Comparison of ENCODE assay signal across 8 mouse cellular contexts in genomic region chr7:49842366-49843282, GRCm38 (mm10).
DNase-seq lines count a peak whose midpoint lies in the region; ATAC-seq and TF ChIP-seq lines count a peak whose summit lies in the region.

No protein-coding gene starts in this region.

- H3K4me3 ChIP-seq in kidney, embryonic 16.5 days (ENCODE audit: low read length), result no peak overlapping the region
- H3K4me3 ChIP-seq in hindbrain, embryonic 16.5 days (ENCODE audit: low read length), result no peak overlapping the region
- no peak overlapping the region for H3K4me3 ChIP-seq in midbrain, embryonic 10.5 days
- no peak overlapping the region for H3K4me3 ChIP-seq in stomach, postnatal 0 days (ENCODE audit: low read depth, low read length)

- no peak for DNase-seq in kidney, postnatal 14 days
- peak; percentile 59 for DNase-seq in NIH3T3 (ENCODE audit: low read depth)
- no peak for DNase-seq in midbrain, embryonic 10.5 days (ENCODE audit: low spot score)
- DNase-seq in stomach, postnatal 0 days (ENCODE audit: low spot score), result no peak
- DNase-seq in cerebellum, postnatal 36 days, result no peak
- DNase-seq in heart, adult 18-20 months, result no peak

- peak overlapping the region; percentile 13; the same call in 1 of the 2 replicates for H3K4me2 ChIP-seq in kidney, embryonic 16.5 days (replicated peaks; ENCODE audit: low read depth, low read length)
- H3K4me2 ChIP-seq in hindbrain, embryonic 16.5 days (ENCODE audit: low read length), result peak overlapping the region; percentile 36
- 0 out of 2 replicates have a peak overlapping the region, but pooled peaks have one; percentile 11 for H3K4me2 ChIP-seq in stomach, postnatal 0 days (replicated peaks; ENCODE audit: low read depth)

- H3K9me3 ChIP-seq in kidney, embryonic 16.5 days (ENCODE audit: low read length), result no peaks in the 10 kb centered on the region
- no peaks in the 10 kb centered on the region for H3K9me3 ChIP-seq in hindbrain, embryonic 16.5 days (ENCODE audit: control insufficient read depth, low read length)
- no peaks in the 10 kb centered on the region for H3K9me3 ChIP-seq in midbrain, embryonic 10.5 days (replicated peaks)
- no peaks in the 10 kb centered on the region for H3K9me3 ChIP-seq in stomach, postnatal 0 days (ENCODE audit: control insufficient read depth, low read length)

- H3K9ac ChIP-seq in kidney, embryonic 16.5 days (replicated peaks; ENCODE audit: low read length), result no peak overlapping the region
- H3K9ac ChIP-seq in hindbrain, embryonic 16.5 days (ENCODE audit: low read depth, low read length), result no peak overlapping the region
- H3K9ac ChIP-seq in stomach, postnatal 0 days (ENCODE audit: low read length), result no peak overlapping the region

- TF ChIP-seq CTCF in stomach, postnatal 0 days (IDR thresholded peaks at IDR 0.05; ENCODE audit: low read depth), result no peak

- peaks cover 22% of the 10 kb centered on the region; the same call in 1 of the 2 replicates for H3K4me1 ChIP-seq in kidney, embryonic 16.5 days (ENCODE audit: insufficient read depth, low read length)
- H3K4me1 ChIP-seq in hindbrain, embryonic 16.5 days (ENCODE audit: control insufficient read depth, insufficient read depth, low read depth, low read length), result peaks cover 7% of the 10 kb centered on the region; the same call in 1 of the 2 replicates
- peaks cover 16% of the 10 kb centered on the region for H3K4me1 ChIP-seq in midbrain, embryonic 10.5 days
- H3K4me1 ChIP-seq in stomach, postnatal 0 days (replicated peaks; ENCODE audit: control insufficient read depth, insufficient read depth), result no peaks in the 10 kb centered on the region

- peak; percentile 79 for ATAC-seq in kidney, embryonic 16.5 days (ENCODE audit: low FRiP score, low TSS enrichment)
- ATAC-seq in hindbrain, embryonic 16.5 days, result peak; percentile 86
- no peak for ATAC-seq in stomach, postnatal 0 days (ENCODE audit: low FRiP score, low TSS enrichment)

- WGBS in kidney, embryonic 16.5 days, result 25% methylated on average over 11 of the region's 11 CpGs
- 14% methylated on average over 11 of the region's 11 CpGs for WGBS in hindbrain, embryonic 16.5 days
- WGBS in midbrain, embryonic 10.5 days, result 69% methylated on average over 11 of the region's 11 CpGs
- 25% methylated on average over 11 of the region's 11 CpGs for WGBS in stomach, postnatal 0 days

- H3K27ac ChIP-seq in kidney, embryonic 16.5 days (ENCODE audit: low read length), result no peak overlapping the region
- peak overlapping the region; percentile 62 for H3K27ac ChIP-seq in hindbrain, embryonic 16.5 days (ENCODE audit: low read depth, low read length)
- peak overlapping the region; percentile 46 for H3K27ac ChIP-seq in midbrain, embryonic 10.5 days (replicated peaks)
- no peak overlapping the region for H3K27ac ChIP-seq in stomach, postnatal 0 days (replicated peaks)

- peaks cover 3% of the 10 kb centered on the region; the same call in 1 of the 2 replicates for H3K36me3 ChIP-seq in kidney, embryonic 16.5 days (ENCODE audit: insufficient read depth, low read length)
- no peaks in the 10 kb centered on the region for H3K36me3 ChIP-seq in hindbrain, embryonic 16.5 days (ENCODE audit: control insufficient read depth, insufficient read depth, low read length)
- H3K36me3 ChIP-seq in midbrain, embryonic 10.5 days, result peaks cover 21% of the 10 kb centered on the region
- 0 out of 2 replicates have a peak, but pooled peaks cover 3% of the 10 kb centered on the region for H3K36me3 ChIP-seq in stomach, postnatal 0 days (ENCODE audit: control insufficient read depth, insufficient read depth, low read length)

- H3K27me3 ChIP-seq in kidney, embryonic 16.5 days (ENCODE audit: insufficient read depth, low read length), result no peaks in the 10 kb centered on the region
- H3K27me3 ChIP-seq in hindbrain, embryonic 16.5 days (replicated peaks; ENCODE audit: control insufficient read depth, insufficient read depth, low read length), result no peaks in the 10 kb centered on the region
- H3K27me3 ChIP-seq in midbrain, embryonic 10.5 days (ENCODE audit: low read depth, poor library complexity, severe bottlenecking), result no peaks in the 10 kb centered on the region
- no peaks in the 10 kb centered on the region for H3K27me3 ChIP-seq in stomach, postnatal 0 days (ENCODE audit: control insufficient read depth, insufficient read depth, low read length)

- TF ChIP-seq EP300 in stomach, postnatal 0 days (optimal IDR thresholded peaks at IDR 0.05), result no peak

Comparison
In these comparisons a context has a peak if more than half of its experiments do, and no peak if none do; other contexts are left out.
1. H3K27ac ChIP-seq: peak in hindbrain, embryonic 16.5 days (single experiment) and midbrain, embryonic 10.5 days (single experiment); none in kidney, embryonic 16.5 days (single experiment) and stomach, postnatal 0 days (single experiment).
2. Peak in every context shown above with its lines, with median percentiles within 50 percentile points of each other: H3K4me2 ChIP-seq.